Mouse (Mus musculus): ENCODE data around the gene Ccdc85c.

DNA sequence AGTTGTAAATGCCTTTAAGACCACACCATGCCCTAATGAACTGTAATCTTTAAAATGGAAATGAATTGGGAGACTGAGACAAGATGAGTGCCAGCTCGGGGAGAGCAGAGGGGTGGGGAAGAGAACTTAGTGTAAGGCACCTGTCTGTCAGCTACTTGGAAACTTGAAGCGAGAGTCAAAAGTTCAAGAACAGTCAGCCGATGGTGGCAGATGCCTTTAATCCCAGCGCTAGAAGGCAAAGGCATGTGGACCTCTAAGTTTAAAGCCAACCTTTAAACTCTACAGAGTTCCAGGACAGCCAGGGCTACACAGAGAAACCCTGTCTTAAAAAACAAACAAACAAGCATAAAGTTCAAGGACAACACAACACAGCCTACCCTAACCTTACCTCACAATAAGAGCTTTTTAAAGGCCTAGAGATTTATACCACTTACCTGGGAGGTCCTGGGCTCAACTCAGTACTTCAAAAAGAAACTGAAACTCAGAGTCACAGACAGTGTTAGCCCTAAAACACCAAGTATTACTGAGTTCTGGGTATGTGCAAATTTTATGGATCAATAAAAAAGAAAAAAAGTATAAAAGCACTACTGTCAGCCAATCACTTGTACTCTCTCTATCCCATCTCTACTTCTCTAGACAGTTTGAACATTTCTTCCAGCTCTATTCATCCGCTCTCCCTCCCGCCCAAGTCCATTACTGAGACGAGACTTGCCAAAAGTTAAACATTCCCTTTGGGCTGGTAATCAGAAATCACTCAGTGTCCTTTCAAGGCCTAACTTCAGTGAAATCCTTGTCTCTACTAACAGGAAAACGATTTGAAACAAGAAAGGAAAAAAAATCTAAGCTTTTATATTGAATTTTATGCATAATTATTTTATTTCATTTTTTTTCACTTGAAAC lies 100.4 kb downstream of the Ccdc85c start:
- no peak for TF ChIP-seq CTCF (IDR thresholded peaks at IDR 0.05; ENCODE audit: low read depth)
- TF ChIP-seq EP300 (IDR thresholded peaks at IDR 0.05; ENCODE audit: low read depth) = no peak
